ENCODE assay signal across 24 mouse cellular contexts in genomic region chr3:50044160-50044559, GRCm38 (mm10).
"Had no signal": no experiment of that assay in that cellular context is flagged by ENCODE, and none has a peak within 500 bp of the region (broad histone marks: within the 10 kb centered on the region; RNA-seq: fewer than 3 reads in every experiment).

No protein-coding gene starts in this region.

- H3K36me3 ChIP-seq: heart, embryonic 10.5 days; heart, embryonic 12.5 days; hindbrain, embryonic 10.5 days; hindbrain, embryonic 12.5 days; intestine, embryonic 15.5 days; limb, embryonic 13.5 days; liver, embryonic 12.5 days had no signal

- H3K9me3 ChIP-seq: heart, embryonic 10.5 days; heart, embryonic 12.5 days; hindbrain, embryonic 10.5 days; hindbrain, embryonic 12.5 days; intestine, embryonic 15.5 days; limb, embryonic 13.5 days; liver, embryonic 12.5 days had no signal

- H3K4me3 ChIP-seq: heart, embryonic 10.5 days; heart, embryonic 12.5 days; hindbrain, embryonic 10.5 days; hindbrain, embryonic 12.5 days; intestine, embryonic 15.5 days; layer of hippocampus, adult 2 months; left cerebral cortex, adult 2 months; limb, embryonic 13.5 days; liver, embryonic 12.5 days had no signal

- ATAC-seq: inflammation-experienced regulatory T-cells, adult 6 months; intestine, embryonic 15.5 days; intestine, postnatal 0 days; liver, embryonic 12.5 days had no signal

- H3K4me2 ChIP-seq: heart, embryonic 12.5 days; hindbrain, embryonic 12.5 days; hindbrain, embryonic 14.5 days; intestine, embryonic 15.5 days; limb, embryonic 13.5 days; liver, embryonic 12.5 days had no signal

- H3K27ac ChIP-seq: heart, embryonic 10.5 days; hindbrain, embryonic 10.5 days; hindbrain, embryonic 12.5 days; hindbrain, embryonic 14.5 days; intestine, embryonic 15.5 days; layer of hippocampus, adult 2 months; left cerebral cortex, adult 2 months; limb, embryonic 13.5 days; liver, embryonic 12.5 days; liver, embryonic 14.5 days had no signal

- H3K27me3 ChIP-seq: heart, embryonic 12.5 days; hindbrain, embryonic 12.5 days; intestine, embryonic 15.5 days; limb, embryonic 13.5 days; liver, embryonic 12.5 days had no signal

- DNase-seq: gastrocnemius, postnatal 10 days; gastrocnemius, postnatal 25 days; heart, adult 18-20 months; heart, postnatal 10 days; heart, postnatal 4 days; kidney, adult 18-20 months; kidney, adult 8-10 months; kidney, postnatal 10 days; kidney, postnatal 25 days; kidney, postnatal 4 days; lung, adult 18-20 months had no signal

- H3K9ac ChIP-seq: heart, embryonic 12.5 days; hindbrain, embryonic 12.5 days; hindbrain, embryonic 14.5 days; intestine, embryonic 15.5 days; limb, embryonic 13.5 days; liver, embryonic 12.5 days; liver, embryonic 14.5 days had no signal

- H3K4me1 ChIP-seq: heart, embryonic 10.5 days; heart, embryonic 12.5 days; hindbrain, embryonic 10.5 days; hindbrain, embryonic 12.5 days; intestine, embryonic 15.5 days; liver, embryonic 12.5 days had no signal
